Mouse (Mus musculus): Measurements from ENCODE around the gene Uhmk1.

DNA sequence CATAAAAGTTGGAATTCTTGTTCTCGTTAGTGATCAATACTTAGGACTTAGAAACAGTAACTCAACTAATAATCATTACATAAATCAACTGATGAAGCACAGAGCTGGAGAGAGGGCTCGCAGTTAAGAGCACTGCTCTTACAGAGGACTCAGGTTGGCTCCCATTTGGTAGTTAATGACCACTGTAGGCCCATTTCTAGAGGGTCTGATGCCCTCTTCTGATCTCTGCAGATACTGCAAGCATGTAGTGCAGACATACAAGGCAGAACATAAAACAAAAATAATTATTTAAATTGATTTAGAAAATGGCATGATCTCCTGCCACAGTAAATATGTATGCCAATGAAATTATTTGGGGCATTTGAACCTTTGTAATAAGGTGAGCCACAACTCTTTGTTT lies 55.5 kb downstream of the Uhmk1 start:
- TF ChIP-seq HCFC1 (IDR thresholded peaks at IDR 0.05; ENCODE audit: borderline replicate concordance, insufficient read depth, low read length) (no peak), CHD2 (IDR thresholded peaks at IDR 0.05; ENCODE audit: low read depth, low read length) (no peak), MAFK (IDR thresholded peaks at IDR 0.05; ENCODE audit: insufficient read depth, low read depth, low read length) (no peak), ZC3H11A (IDR thresholded peaks at IDR 0.05; ENCODE audit: borderline replicate concordance, low read depth, low read length) (no peak), ZNF384 (IDR thresholded peaks at IDR 0.05; ENCODE audit: low read depth, low read length) (no peak)
